Mouse (Mus musculus): ENCODE results near the gene Dars. TPM values are rescaled to one million over a fixed set of nuclear protein-coding genes. Genes with fewer than 3 reads are reported as not detected.

Gene Dars
- polyA plus RNA-seq, 1 experiment from 2014 or later = 58.1 TPM

GRCm38 (mm10) chr1:128456844-128457445 is 39.8 kb upstream of the Dars start:
- peak; percentile 54; the same call in 1 of the 2 replicates for ATAC-seq (ENCODE audit: insufficient number of reproducible peaks, insufficient read depth, low FRiP score, low read depth)
- Histone ChIP-seq H3K27ac (replicated peaks in 1 of 2; ENCODE audit: control insufficient read depth in 1 of 2, insufficient read depth in 1 of 2, low read depth in 2 of 2, low read length in 2 of 2) (peak overlapping the region in 1 of 2 experiments; percentile 39; a peak in 2 of 4 replicates), H3K9me3 (ENCODE audit: control insufficient read depth, low read length) (no peaks in the 10 kb centered on the region), H3K9ac (ENCODE audit: low read length) (peak overlapping the region; percentile 63), H3K4me2 (ENCODE audit: low read length) (peak overlapping the region; percentile 58), H3K4me3 (ENCODE audit: control insufficient read depth in 1 of 2, insufficient read depth in 1 of 2, low read depth in 1 of 2, low read length in 2 of 2) (peak overlapping the region; percentile 17 to 21), H3K36me3 (ENCODE audit: control insufficient read depth, insufficient read depth, low read length) (no peaks in the 10 kb centered on the region), H3K27me3 (ENCODE audit: control insufficient read depth, insufficient read depth, low read length) (no peaks in the 10 kb centered on the region), H3K4me1 (ENCODE audit: control insufficient read depth in 2 of 2, insufficient read depth in 2 of 2, low read length in 2 of 2) (peaks cover 2 to 9% of the 10 kb centered on the region in 2 experiments; a peak in 3 of 4 replicates)
- 20% methylated on average over 18 of the region's 18 CpGs for WGBS

- no peak overlapping the region for H3K27ac ChIP-seq (replicated peaks in 1 of 2; ENCODE audit: control insufficient read depth in 1 of 2, insufficient read depth in 1 of 2, low read depth in 2 of 2, low read length in 2 of 2)
- no peak overlapping the region for H3K4me2 ChIP-seq (ENCODE audit: low read length)
- H3K9ac ChIP-seq (ENCODE audit: low read length) = no peak overlapping the region
- ATAC-seq (ENCODE audit: insufficient number of reproducible peaks, insufficient read depth, low FRiP score, low read depth) = no peak
- peaks cover 2 to 9% of the 10 kb centered on the region in 2 experiments; a peak in 3 of 4 replicates for H3K4me1 ChIP-seq (ENCODE audit: control insufficient read depth in 2 of 2, insufficient read depth in 2 of 2, low read length in 2 of 2)
- no peaks in the 10 kb centered on the region for H3K36me3 ChIP-seq (ENCODE audit: control insufficient read depth, insufficient read depth, low read length)
- no peaks in the 10 kb centered on the region for H3K9me3 ChIP-seq (ENCODE audit: control insufficient read depth, low read length)
- 87% methylated on average over 10 of the region's 10 CpGs for WGBS
- H3K27me3 ChIP-seq (ENCODE audit: control insufficient read depth, insufficient read depth, low read length) = no peaks in the 10 kb centered on the region
- no peak overlapping the region for H3K4me3 ChIP-seq (ENCODE audit: control insufficient read depth in 1 of 2, insufficient read depth in 1 of 2, low read depth in 1 of 2, low read length in 2 of 2)
These were observed 39.1 kb upstream of the Dars start for GRCm38 (mm10) chr1:128456271-128456670.

- Histone ChIP-seq H3K9ac (ENCODE audit: low read length) (no peak overlapping the region), H3K36me3 (ENCODE audit: control insufficient read depth, insufficient read depth, low read length) (no peaks in the 10 kb centered on the region), H3K4me2 (ENCODE audit: low read length) (no peak overlapping the region), H3K9me3 (ENCODE audit: control insufficient read depth, low read length) (no peaks in the 10 kb centered on the region), H3K4me1 (ENCODE audit: control insufficient read depth in 2 of 2, insufficient read depth in 2 of 2, low read length in 2 of 2) (peaks cover 2 to 4% of the 10 kb centered on the region in 2 experiments; a peak in 3 of 4 replicates), H3K4me3 (ENCODE audit: control insufficient read depth in 1 of 2, insufficient read depth in 1 of 2, low read depth in 1 of 2, low read length in 2 of 2) (no peak overlapping the region), H3K27ac (replicated peaks in 1 of 2; ENCODE audit: control insufficient read depth in 1 of 2, insufficient read depth in 1 of 2, low read depth in 2 of 2, low read length in 2 of 2) (no peak overlapping the region), H3K27me3 (ENCODE audit: control insufficient read depth, insufficient read depth, low read length) (no peaks in the 10 kb centered on the region)
- WGBS = 67% methylated on average over 3 of the region's 3 CpGs
- no peak for ATAC-seq (ENCODE audit: insufficient number of reproducible peaks, insufficient read depth, low FRiP score, low read depth)
These were observed 35.0 kb upstream of the Dars start for GRCm38 (mm10) chr1:128452210-128452609.

GRCm38 (mm10) chr1:128451183-128451582 is 34.0 kb upstream of the Dars start:
- no peak overlapping the region for H3K4me3 ChIP-seq (ENCODE audit: control insufficient read depth in 1 of 2, insufficient read depth in 1 of 2, low read depth in 1 of 2, low read length in 2 of 2)
- ATAC-seq (ENCODE audit: insufficient number of reproducible peaks, insufficient read depth, low FRiP score, low read depth) = no peak
- WGBS = 80% methylated on average over 4 of the region's 4 CpGs
- no peaks in the 10 kb centered on the region for H3K27me3 ChIP-seq (ENCODE audit: control insufficient read depth, insufficient read depth, low read length)
- H3K27ac ChIP-seq (replicated peaks in 1 of 2; ENCODE audit: control insufficient read depth in 1 of 2, insufficient read depth in 1 of 2, low read depth in 2 of 2, low read length in 2 of 2) = no peak overlapping the region
- no peaks in the 10 kb centered on the region for H3K9me3 ChIP-seq (ENCODE audit: control insufficient read depth, low read length)
- no peaks in the 10 kb centered on the region for H3K36me3 ChIP-seq (ENCODE audit: control insufficient read depth, insufficient read depth, low read length)
- no peak overlapping the region for H3K9ac ChIP-seq (ENCODE audit: low read length)
- H3K4me2 ChIP-seq (ENCODE audit: low read length) = no peak overlapping the region
- H3K4me1 ChIP-seq (ENCODE audit: control insufficient read depth in 2 of 2, insufficient read depth in 2 of 2, low read length in 2 of 2) = no peaks in the 10 kb centered on the region

- Histone ChIP-seq H3K4me3 (ENCODE audit: control insufficient read depth in 1 of 2, insufficient read depth in 1 of 2, low read depth in 1 of 2, low read length in 2 of 2) (no peak overlapping the region), H3K9me3 (ENCODE audit: control insufficient read depth, low read length) (no peaks in the 10 kb centered on the region), H3K4me1 (ENCODE audit: control insufficient read depth in 2 of 2, insufficient read depth in 2 of 2, low read length in 2 of 2) (no peaks in the 10 kb centered on the region), H3K27ac (replicated peaks in 1 of 2; ENCODE audit: control insufficient read depth in 1 of 2, insufficient read depth in 1 of 2, low read depth in 2 of 2, low read length in 2 of 2) (no peak overlapping the region), H3K36me3 (ENCODE audit: control insufficient read depth, insufficient read depth, low read length) (no peaks in the 10 kb centered on the region), H3K4me2 (ENCODE audit: low read length) (no peak overlapping the region), H3K27me3 (ENCODE audit: control insufficient read depth, insufficient read depth, low read length) (no peaks in the 10 kb centered on the region), H3K9ac (ENCODE audit: low read length) (no peak overlapping the region)
- ATAC-seq (ENCODE audit: insufficient number of reproducible peaks, insufficient read depth, low FRiP score, low read depth) = no peak
- 65% methylated on average over 7 of the region's 7 CpGs for WGBS
These were observed 30.2 kb upstream of the Dars start for GRCm38 (mm10) chr1:128447206-128447902.

- H3K4me1 ChIP-seq (ENCODE audit: control insufficient read depth in 2 of 2, insufficient read depth in 2 of 2, low read length in 2 of 2) = 0 out of 4 replicates have a peak, but pooled peaks cover 0 to 2% of the 10 kb centered on the region in 2 experiments
- no peak for ATAC-seq (ENCODE audit: insufficient number of reproducible peaks, insufficient read depth, low FRiP score, low read depth)
- no peak overlapping the region for H3K4me3 ChIP-seq (ENCODE audit: control insufficient read depth in 1 of 2, insufficient read depth in 1 of 2, low read depth in 1 of 2, low read length in 2 of 2)
- no peaks in the 10 kb centered on the region for H3K9me3 ChIP-seq (ENCODE audit: control insufficient read depth, low read length)
- 57% methylated on average over 9 of the region's 9 CpGs for WGBS
- H3K27ac ChIP-seq (replicated peaks in 1 of 2; ENCODE audit: control insufficient read depth in 1 of 2, insufficient read depth in 1 of 2, low read depth in 2 of 2, low read length in 2 of 2) = no peak overlapping the region
- no peak overlapping the region for H3K9ac ChIP-seq (ENCODE audit: low read length)
- no peaks in the 10 kb centered on the region for H3K36me3 ChIP-seq (ENCODE audit: control insufficient read depth, insufficient read depth, low read length)
- no peak overlapping the region for H3K4me2 ChIP-seq (ENCODE audit: low read length)
- H3K27me3 ChIP-seq (ENCODE audit: control insufficient read depth, insufficient read depth, low read length) = no peaks in the 10 kb centered on the region
These were observed 27.0 kb upstream of the Dars start for GRCm38 (mm10) chr1:128443890-128444839.

GRCm38 (mm10) chr1:128441129-128441473 is 23.9 kb upstream of the Dars start:
- no peak overlapping the region for H3K27ac ChIP-seq (replicated peaks in 1 of 2; ENCODE audit: control insufficient read depth in 1 of 2, insufficient read depth in 1 of 2, low read depth in 2 of 2, low read length in 2 of 2)
- no peak for ATAC-seq (ENCODE audit: insufficient number of reproducible peaks, insufficient read depth, low FRiP score, low read depth)
- H3K4me2 ChIP-seq (ENCODE audit: low read length) = no peak overlapping the region
- H3K27me3 ChIP-seq (ENCODE audit: control insufficient read depth, insufficient read depth, low read length) = no peaks in the 10 kb centered on the region
- no peak overlapping the region for H3K4me3 ChIP-seq (ENCODE audit: control insufficient read depth in 1 of 2, insufficient read depth in 1 of 2, low read depth in 1 of 2, low read length in 2 of 2)
- WGBS = 12% methylated on average over 5 of the region's 5 CpGs
- H3K4me1 ChIP-seq (ENCODE audit: control insufficient read depth in 2 of 2, insufficient read depth in 2 of 2, low read length in 2 of 2) = 0 out of 4 replicates have a peak, but pooled peaks cover 0 to 2% of the 10 kb centered on the region in 2 experiments
- no peaks in the 10 kb centered on the region for H3K36me3 ChIP-seq (ENCODE audit: control insufficient read depth, insufficient read depth, low read length)
- H3K9ac ChIP-seq (ENCODE audit: low read length) = no peak overlapping the region
- H3K9me3 ChIP-seq (ENCODE audit: control insufficient read depth, low read length) = no peaks in the 10 kb centered on the region

Data from heart, embryonic 14.5 days (tissue).